Mouse (Mus musculus) liver, embryonic 14.5 days (tissue): ENCODE measurements around the gene Atn1. TPM values are rescaled to one million over a fixed set of nuclear protein-coding genes. Genes with fewer than 3 reads are reported as not detected.

Source experiments
- ATAC-seq: fragments of 200-750 bp; cut with Nextera tagmentation; 2 replicates; pipeline ENCODE4 v1.8.0; 2017; ENCODE audit warnings: moderate number of reproducible peaks, mild to moderate bottlenecking, moderate library complexity; ENCODE audit not compliant: insufficient read depth
- DNase-seq, 3 experiments: peaks; one replicate each; pipeline ENCODE4 v3.0.0-alpha.2; 2012 to 2013; ENCODE audit warnings: low read depth in 3 of 3, low spot score in 3 of 3
- H3K27ac ChIP-seq: fragments of 300-500 bp; sonication (generic); 2 replicates; pipeline ENCODE4 v1.5.1; 2014; ENCODE audit warnings: moderate library complexity, mild to moderate bottlenecking, control low read depth, inconsistent platforms
- H3K27me3 ChIP-seq: fragments of 300-500 bp; sonication (generic); 2 replicates; pipeline ENCODE4 v1.6.1; 2014; ENCODE audit warnings: mild to moderate bottlenecking, low read length, moderate library complexity; ENCODE audit not compliant: control insufficient read depth, insufficient read depth
- H3K36me3 ChIP-seq: fragments of 300-500 bp; sonication (generic); replicated peaks from 2 replicates; pipeline ENCODE4 v1.6.1; 2014; ENCODE audit warnings: low read depth; ENCODE audit not compliant: control insufficient read depth, insufficient read depth
- H3K4me1 ChIP-seq, 2 experiments: fragments of 200-500 bp in 1 of 2; fragments of 300-500 bp in 1 of 2; sonication (generic) in 1 of 2; replicated peaks; 2 replicates each; pipeline ENCODE4 v1.6.1; 2012 to 2014; ENCODE audit warnings: antibody characterized with exemption in 1 of 2, inconsistent platforms in 1 of 2, low read length in 1 of 2; ENCODE audit not compliant: control insufficient read depth in 2 of 2, insufficient read depth in 2 of 2
- H3K4me2 ChIP-seq: fragments of 300-500 bp; sonication (generic); 2 replicates; pipeline ENCODE4 v1.6.1; 2014; ENCODE audit warnings: low read depth, mild to moderate bottlenecking, control low read depth, moderate library complexity
- H3K4me3 ChIP-seq, 2 experiments: fragments of 200-500 bp in 1 of 2; fragments of 300-500 bp in 1 of 2; sonication (generic) in 1 of 2; 2 replicates each; pipeline ENCODE4 v1.5.1; 2012 to 2014; ENCODE audit warnings: low read depth in 2 of 2, low read length in 2 of 2, mild to moderate bottlenecking in 2 of 2, control low read depth in 1 of 2, inconsistent platforms in 1 of 2, moderate library complexity in 1 of 2; ENCODE audit not compliant: insufficient read depth in 1 of 2
- H3K9ac ChIP-seq: fragments of 300-500 bp; sonication (generic); replicated peaks from 2 replicates; pipeline ENCODE4 v1.6.1; 2014; ENCODE audit warnings: mild to moderate bottlenecking, control low read depth, moderate library complexity
- H3K9me3 ChIP-seq: fragments of 300-500 bp; sonication (generic); 2 replicates; pipeline ENCODE4 v1.6.1; 2016; ENCODE audit warnings: low read length, mixed read lengths; ENCODE audit not compliant: control insufficient read depth
- CTCF ChIP-seq: IDR thresholded peaks from 2 replicates; pipeline ENCODE4 v1.5.1; 2016; ENCODE audit warnings: antibody characterized with exemption, low read depth, control low read depth
- EP300 ChIP-seq: IDR thresholded peaks from 2 replicates; pipeline ENCODE4 v1.6.1; 2016; ENCODE audit warnings: antibody characterized with exemption, low read depth
- WGBS: fragments of 180-500 bp; shearing (Covaris S2); extraction: QIAGEN DNeasy Blood & Tissue Kit; methylation state at CpG from one replicate; pipeline ENCODE4 v1.1.7; 2014; ENCODE audit not compliant: insufficient replicate concordance; 5-methylcytosine and 5-hydroxymethylcytosine counted together
- polyA plus RNA-seq, 2 experiments: library from polyadenylated mRNA; depleted of rRNA in 1 of 2; stranded (reverse) in 1 of 2; unstranded in 1 of 2; fragments of >200 nt; fragmentation: Nextera tagmentation in 1 of 2; extraction: Ambion mirVana in 1 of 2; gene quantifications; 2 replicates each; pipeline versions ENCODE4 v1.2.1 to v1.2.3; 2012 to 2014

Gene Atn1
- polyA plus RNA-seq, 2 experiments = 0.58 to 2.8 TPM

GRCm38 (mm10) chr6:124780917-124781316, 24.6 kb upstream of the Atn1 start:
- peaks cover 17% of the 10 kb centered on the region for H3K27me3 ChIP-seq
- H3K9ac ChIP-seq = no peak overlapping the region
- DNase-seq (no peak), ATAC-seq (no peak)
- TF ChIP-seq CTCF (no peak), EP300 (no peak)
- peaks cover 0 to 8% of the 10 kb centered on the region in 2 experiments; a peak in 2 of 4 replicates for H3K4me1 ChIP-seq
- no peaks in the 10 kb centered on the region for H3K9me3 ChIP-seq
- no peak overlapping the region for H3K4me3 ChIP-seq
- 77% methylated on average over 7 of the region's 7 CpGs for WGBS
- H3K4me2 ChIP-seq = no peak overlapping the region
- H3K27ac ChIP-seq = no peak overlapping the region
- no peaks in the 10 kb centered on the region for H3K36me3 ChIP-seq

GRCm38 (mm10) chr6:124779984-124780416, 23.7 kb upstream of the Atn1 start:
- TF ChIP-seq CTCF (no peak), EP300 (no peak)
- ATAC-seq = no peak
- 15% methylated on average over 10 of the region's 10 CpGs for WGBS

GRCm38 (mm10) chr6:124779222-124779983, 23.1 kb upstream of the Atn1 start, which contains the start of gene Lrrc23:
TSS of gene Lrrc23 (minus strand) at chr6:124779727.
- TF ChIP-seq CTCF (no peak), EP300 (no peak)
- no peak within 1 kb of the TSS for H3K27ac ChIP-seq
- H3K4me3 ChIP-seq = peak within 1 kb of the TSS; percentile 23 to 28; a peak in 2 of 4 replicates
- no peaks in the 10 kb centered on the region for H3K9me3 ChIP-seq
- peaks cover 17% of the 10 kb centered on the region for H3K27me3 ChIP-seq
- 4% methylated on average over 23 of the region's 23 CpGs for WGBS
- ATAC-seq = no peak
- H3K9ac ChIP-seq = no peak within 1 kb of the TSS
- DNase-seq = peak in 1 of 3 experiments; percentile 33
- peaks cover 0 to 8% of the 10 kb centered on the region in 2 experiments; a peak in 2 of 4 replicates for H3K4me1 ChIP-seq
- peak within 1 kb of the TSS; percentile 52 for H3K4me2 ChIP-seq
- H3K36me3 ChIP-seq = no peaks in the 10 kb centered on the region

More at GRCm38 (mm10) chr6:124779984-124780416, 23.7 kb upstream of the Atn1 start:
- H3K9me3 ChIP-seq = no peaks in the 10 kb centered on the region
- no peaks in the 10 kb centered on the region for H3K36me3 ChIP-seq
- peak overlapping the region; percentile 23 to 28; a peak in 2 of 4 replicates for H3K4me3 ChIP-seq
- H3K4me1 ChIP-seq = peaks cover 0 to 8% of the 10 kb centered on the region in 2 experiments; a peak in 2 of 4 replicates
- no peak overlapping the region for H3K27ac ChIP-seq
- no peak for DNase-seq
- H3K4me2 ChIP-seq = peak overlapping the region; percentile 52
- H3K27me3 ChIP-seq = peaks cover 17% of the 10 kb centered on the region
- no peak overlapping the region for H3K9ac ChIP-seq

DNA sequence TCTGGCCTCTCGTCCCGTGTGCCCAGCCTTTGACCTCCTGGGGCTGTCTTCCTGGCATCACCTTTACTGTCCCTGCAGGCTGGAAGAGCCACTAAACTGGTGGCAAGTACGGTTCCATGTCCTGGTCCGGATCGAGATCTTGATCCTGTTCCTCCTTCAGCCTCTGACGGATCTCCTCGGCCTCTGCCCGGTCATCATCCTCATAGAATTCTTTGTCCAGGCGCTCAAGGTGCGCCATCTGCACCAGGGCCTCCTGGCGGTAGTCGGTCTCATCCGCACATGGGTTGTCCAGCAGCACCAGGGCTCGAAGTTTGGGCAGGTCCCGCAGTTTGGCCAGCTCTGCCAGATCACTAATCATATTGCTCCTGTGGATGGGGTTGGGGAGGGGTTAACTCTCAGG, 14.2 kb upstream of the Atn1 start:
- no peak for ATAC-seq
- Histone ChIP-seq H3K9me3 (no peaks in the 10 kb centered on the region), H3K4me2 (no peak overlapping the region), H3K4me3 (no peak overlapping the region), H3K4me1 (peaks cover 0 to 8% of the 10 kb centered on the region in 2 experiments; a peak in 2 of 4 replicates), H3K27ac (no peak overlapping the region), H3K27me3 (peaks cover 30% of the 10 kb centered on the region), H3K9ac (no peak overlapping the region), H3K36me3 (no peaks in the 10 kb centered on the region)
- 61% methylated on average over 15 of the region's 15 CpGs for WGBS
- DNase-seq = no peak
- no peak for TF ChIP-seq CTCF
- no peak for TF ChIP-seq EP300

GRCm38 (mm10) chr6:124770013-124770412, 13.7 kb upstream of the Atn1 start:
- DNase-seq (no peak), ATAC-seq (no peak)
- Histone ChIP-seq H3K27ac (no peak overlapping the region), H3K4me1 (peaks cover 0 to 8% of the 10 kb centered on the region in 2 experiments; a peak in 2 of 4 replicates), H3K9me3 (no peaks in the 10 kb centered on the region), H3K27me3 (peaks cover 30% of the 10 kb centered on the region), H3K4me2 (no peak overlapping the region), H3K4me3 (no peak overlapping the region), H3K36me3 (no peaks in the 10 kb centered on the region), H3K9ac (no peak overlapping the region)
- 24% methylated on average over 7 of the region's 7 CpGs for WGBS
- TF ChIP-seq EP300 = no peak
- TF ChIP-seq CTCF = no peak
